Mouse (Mus musculus) cerebellum, adult 2 months (tissue): ENCODE measurements around the gene 5830411N06Rik.

Experiments
- CTCF ChIP-seq: fragments of 200-500 bp; IDR thresholded peaks from 2 replicates; pipeline ENCODE4 v1.5.1; 2011; ENCODE audit warnings: low read depth, mild to moderate bottlenecking, control low read depth, low read length, moderate library complexity, borderline replicate concordance; ENCODE audit not compliant: insufficient read depth
- POLR2A ChIP-seq: fragments of 200-500 bp; IDR thresholded peaks from 2 replicates; pipeline ENCODE4 v1.6.1; 2011; ENCODE audit warnings: low read length, control low read depth, borderline replicate concordance; ENCODE audit not compliant: insufficient read depth

- TF ChIP-seq CTCF: no peak
- no peak for TF ChIP-seq POLR2A
Observed at GRCm38 (mm10) chr7:140299416-140299815, 52.3 kb downstream of the 5830411N06Rik start.
